Mouse (Mus musculus) liver, embryonic 14.5 days (tissue): Measurements from ENCODE around the gene Ankrd44. TPM values are rescaled to one million over a fixed set of nuclear protein-coding genes. Genes with fewer than 3 reads are reported as not detected.

ENCODE experiments used
- ATAC-seq: fragments of 200-750 bp; cut with Nextera tagmentation; 2 replicates; pipeline ENCODE4 v1.8.0; 2017; ENCODE audit warnings: moderate number of reproducible peaks, mild to moderate bottlenecking, moderate library complexity; ENCODE audit not compliant: insufficient read depth
- DNase-seq, 3 experiments: peaks; one replicate each; pipeline ENCODE4 v3.0.0-alpha.2; 2012 to 2013; ENCODE audit warnings: low read depth in 3 of 3, low spot score in 3 of 3
- H3K27ac ChIP-seq: fragments of 300-500 bp; sonication (generic); 2 replicates; pipeline ENCODE4 v1.5.1; 2014; ENCODE audit warnings: moderate library complexity, mild to moderate bottlenecking, control low read depth, inconsistent platforms
- H3K27me3 ChIP-seq: fragments of 300-500 bp; sonication (generic); 2 replicates; pipeline ENCODE4 v1.6.1; 2014; ENCODE audit warnings: mild to moderate bottlenecking, low read length, moderate library complexity; ENCODE audit not compliant: control insufficient read depth, insufficient read depth
- H3K36me3 ChIP-seq: fragments of 300-500 bp; sonication (generic); replicated peaks from 2 replicates; pipeline ENCODE4 v1.6.1; 2014; ENCODE audit warnings: low read depth; ENCODE audit not compliant: control insufficient read depth, insufficient read depth
- H3K4me1 ChIP-seq, 2 experiments: fragments of 200-500 bp in 1 of 2; fragments of 300-500 bp in 1 of 2; sonication (generic) in 1 of 2; replicated peaks; 2 replicates each; pipeline ENCODE4 v1.6.1; 2012 to 2014; ENCODE audit warnings: antibody characterized with exemption in 1 of 2, inconsistent platforms in 1 of 2, low read length in 1 of 2; ENCODE audit not compliant: control insufficient read depth in 2 of 2, insufficient read depth in 2 of 2
- H3K4me2 ChIP-seq: fragments of 300-500 bp; sonication (generic); 2 replicates; pipeline ENCODE4 v1.6.1; 2014; ENCODE audit warnings: low read depth, mild to moderate bottlenecking, control low read depth, moderate library complexity
- H3K4me3 ChIP-seq, 2 experiments: fragments of 200-500 bp in 1 of 2; fragments of 300-500 bp in 1 of 2; sonication (generic) in 1 of 2; 2 replicates each; pipeline ENCODE4 v1.5.1; 2012 to 2014; ENCODE audit warnings: low read depth in 2 of 2, low read length in 2 of 2, mild to moderate bottlenecking in 2 of 2, control low read depth in 1 of 2, inconsistent platforms in 1 of 2, moderate library complexity in 1 of 2; ENCODE audit not compliant: insufficient read depth in 1 of 2
- H3K9ac ChIP-seq: fragments of 300-500 bp; sonication (generic); replicated peaks from 2 replicates; pipeline ENCODE4 v1.6.1; 2014; ENCODE audit warnings: mild to moderate bottlenecking, control low read depth, moderate library complexity
- H3K9me3 ChIP-seq: fragments of 300-500 bp; sonication (generic); 2 replicates; pipeline ENCODE4 v1.6.1; 2016; ENCODE audit warnings: low read length, mixed read lengths; ENCODE audit not compliant: control insufficient read depth
- CTCF ChIP-seq: IDR thresholded peaks from 2 replicates; pipeline ENCODE4 v1.5.1; 2016; ENCODE audit warnings: antibody characterized with exemption, low read depth, control low read depth
- EP300 ChIP-seq: IDR thresholded peaks from 2 replicates; pipeline ENCODE4 v1.6.1; 2016; ENCODE audit warnings: antibody characterized with exemption, low read depth
- WGBS: fragments of 180-500 bp; shearing (Covaris S2); extraction: QIAGEN DNeasy Blood & Tissue Kit; methylation state at CpG from one replicate; pipeline ENCODE4 v1.1.7; 2014; ENCODE audit not compliant: insufficient replicate concordance; 5-methylcytosine and 5-hydroxymethylcytosine counted together
- microRNA-seq: library from miRNA; unstranded; fragments of <30 nt; microRNA quantifications from one replicate; pipeline ENCODE4, GENCODE M21; 2016
- polyA plus RNA-seq, 2 experiments: library from polyadenylated mRNA; depleted of rRNA in 1 of 2; stranded (reverse) in 1 of 2; unstranded in 1 of 2; fragments of >200 nt; fragmentation: Nextera tagmentation in 1 of 2; extraction: Ambion mirVana in 1 of 2; gene quantifications; 2 replicates each; pipeline versions ENCODE4 v1.2.1 to v1.2.3; 2012 to 2014

The Ankrd44 gene
- polyA plus RNA-seq, 2 experiments: 4.2 to 6.1 TPM

- Histone ChIP-seq H3K27me3 (no peaks in the 10 kb centered on the region), H3K4me2 (no peak overlapping the region), H3K36me3 (no peaks in the 10 kb centered on the region), H3K4me3 (no peak overlapping the region), H3K9ac (no peak overlapping the region), H3K9me3 (no peaks in the 10 kb centered on the region), H3K27ac (no peak overlapping the region), H3K4me1 (no peaks in the 10 kb centered on the region)
- ATAC-seq (no peak), DNase-seq (no peak)
- 54% methylated on average over 4 of the region's 4 CpGs for WGBS
- TF ChIP-seq EP300 (no peak), CTCF (no peak)
Observed at GRCm38 (mm10) chr1:54597594-54598217, 328.5 kb downstream of the Ankrd44 start.

GRCm38 (mm10) chr1:54596151-54596550 lies 330.0 kb downstream of the Ankrd44 start:
- no peak overlapping the region for H3K4me3 ChIP-seq
- no peaks in the 10 kb centered on the region for H3K36me3 ChIP-seq
- no peaks in the 10 kb centered on the region for H3K4me1 ChIP-seq
- H3K4me2 ChIP-seq: no peak overlapping the region
- H3K9ac ChIP-seq: no peak overlapping the region
- no peaks in the 10 kb centered on the region for H3K9me3 ChIP-seq
- DNase-seq (no peak), ATAC-seq (no peak)
- 46% methylated on average over 2 of the region's 2 CpGs for WGBS
- no peaks in the 10 kb centered on the region for H3K27me3 ChIP-seq
- no peak for TF ChIP-seq CTCF
- no peak for TF ChIP-seq EP300
- no peak overlapping the region for H3K27ac ChIP-seq

Small RNA genes within 50 kb of the gene (microRNA-seq; reads per million reads assigned to microRNA genes)
- not detected for gene Gm24053

Other genes with a start within 250 kb of the Ankrd44 start
- gene Sf3b1, start 101.1 kb upstream of the Ankrd44 start, polyA plus RNA-seq (2012; rRNA removed): 30.9 and 45.0 TPM in 2 replicates
- gene Sf3b1, start 101.1 kb upstream of the Ankrd44 start, polyA plus RNA-seq (2014; fragmentation: Nextera tagmentation; extraction: Ambion mirVana): 122 and 132 TPM in 2 replicates
- 6.3 and 8.6 TPM in 2 replicates for gene Coq10b, start 126.4 kb upstream of the Ankrd44 start, polyA plus RNA-seq (2012; rRNA removed)
- gene Coq10b, start 126.4 kb upstream of the Ankrd44 start, polyA plus RNA-seq (2014; fragmentation: Nextera tagmentation; extraction: Ambion mirVana): 15.4 and 16.4 TPM in 2 replicates
- 148 and 306 TPM in 2 replicates for gene Hspe1, start 161.7 kb upstream of the Ankrd44 start, polyA plus RNA-seq (2012; rRNA removed)
- 396 and 414 TPM in 2 replicates for gene Hspe1, start 161.7 kb upstream of the Ankrd44 start, polyA plus RNA-seq (2014; fragmentation: Nextera tagmentation; extraction: Ambion mirVana)
- gene Hspd1, start 161.9 kb upstream of the Ankrd44 start, polyA plus RNA-seq (2012; rRNA removed): 73.8 and 163 TPM in 2 replicates
- gene Hspd1, start 161.9 kb upstream of the Ankrd44 start, polyA plus RNA-seq (2014; fragmentation: Nextera tagmentation; extraction: Ambion mirVana): 241 and 264 TPM in 2 replicates
- 7.3 and 10.8 TPM in 2 replicates for gene Mob4, start 204.8 kb upstream of the Ankrd44 start, polyA plus RNA-seq (2012; rRNA removed)
- gene Mob4, start 204.8 kb upstream of the Ankrd44 start, polyA plus RNA-seq (2014; fragmentation: Nextera tagmentation; extraction: Ambion mirVana): 36.0 and 38.0 TPM in 2 replicates